Mouse (Mus musculus): ENCODE results near the gene Smg5.
"Not testable (repeated sequence)": the region's sequence is repeated elsewhere in the genome, so short reads cannot be mapped to it uniquely, and the experiment has no call there.

DNA sequence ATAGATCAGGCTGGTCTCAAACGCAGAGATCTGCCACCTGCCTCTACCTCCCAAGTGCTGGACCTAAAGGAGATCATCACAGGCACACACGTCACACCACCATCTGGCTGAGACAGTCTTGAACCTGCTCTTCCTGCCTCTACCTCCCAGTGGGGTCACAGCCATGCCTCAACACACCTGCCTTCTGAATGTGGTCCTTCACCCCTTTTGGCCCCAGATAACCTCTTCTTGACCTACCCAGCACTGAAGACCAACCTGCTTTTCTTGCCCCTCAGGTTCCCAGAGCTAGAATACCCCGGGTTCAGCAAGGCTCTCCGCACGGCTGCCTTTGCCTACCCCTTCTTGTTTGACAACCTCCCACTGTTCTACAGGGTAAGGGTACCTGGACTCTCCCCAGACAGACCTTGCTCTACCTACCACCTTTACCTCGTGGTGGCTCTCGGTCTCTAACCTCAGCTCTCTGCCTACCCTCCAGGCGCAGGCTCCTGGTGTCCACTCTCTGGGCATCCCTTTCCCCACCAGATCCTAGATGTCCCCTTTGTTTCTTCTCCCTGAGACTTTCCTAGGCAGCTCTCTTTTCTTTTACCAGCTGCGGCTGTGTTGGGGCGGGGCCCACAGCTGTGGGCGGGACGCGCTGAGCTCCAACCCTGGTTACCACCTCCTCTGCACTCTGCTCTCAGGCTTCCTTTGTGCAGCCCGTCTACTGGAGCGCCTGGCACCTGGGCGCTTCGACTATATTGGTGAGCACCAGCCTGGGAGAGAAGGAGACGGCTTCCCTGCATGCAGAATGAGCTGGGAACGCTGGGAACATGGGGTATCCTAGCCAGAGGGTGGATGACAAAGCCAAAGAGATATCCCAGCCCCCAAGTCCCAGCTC, 39.9 kb downstream of the Smg5 start:
- TF ChIP-seq CTCF (IDR thresholded peaks at IDR 0.05; ENCODE audit: borderline replicate concordance, insufficient read depth, low read depth, low read length); POLR2A (IDR thresholded peaks at IDR 0.05; ENCODE audit: borderline replicate concordance, insufficient read depth, low read length): not testable (repeated sequence)

Measured in cerebellum, adult 2 months (tissue).